Mouse (Mus musculus): Measurements from ENCODE around the gene Idua. TPM values are rescaled to one million over a fixed set of nuclear protein-coding genes. Genes with fewer than 3 reads are reported as not detected.

The Idua gene
- polyA plus RNA-seq (2014; fragmentation: Nextera tagmentation; extraction: Ambion mirVana): 11.8 and 12.3 TPM in 2 replicates

DNA sequence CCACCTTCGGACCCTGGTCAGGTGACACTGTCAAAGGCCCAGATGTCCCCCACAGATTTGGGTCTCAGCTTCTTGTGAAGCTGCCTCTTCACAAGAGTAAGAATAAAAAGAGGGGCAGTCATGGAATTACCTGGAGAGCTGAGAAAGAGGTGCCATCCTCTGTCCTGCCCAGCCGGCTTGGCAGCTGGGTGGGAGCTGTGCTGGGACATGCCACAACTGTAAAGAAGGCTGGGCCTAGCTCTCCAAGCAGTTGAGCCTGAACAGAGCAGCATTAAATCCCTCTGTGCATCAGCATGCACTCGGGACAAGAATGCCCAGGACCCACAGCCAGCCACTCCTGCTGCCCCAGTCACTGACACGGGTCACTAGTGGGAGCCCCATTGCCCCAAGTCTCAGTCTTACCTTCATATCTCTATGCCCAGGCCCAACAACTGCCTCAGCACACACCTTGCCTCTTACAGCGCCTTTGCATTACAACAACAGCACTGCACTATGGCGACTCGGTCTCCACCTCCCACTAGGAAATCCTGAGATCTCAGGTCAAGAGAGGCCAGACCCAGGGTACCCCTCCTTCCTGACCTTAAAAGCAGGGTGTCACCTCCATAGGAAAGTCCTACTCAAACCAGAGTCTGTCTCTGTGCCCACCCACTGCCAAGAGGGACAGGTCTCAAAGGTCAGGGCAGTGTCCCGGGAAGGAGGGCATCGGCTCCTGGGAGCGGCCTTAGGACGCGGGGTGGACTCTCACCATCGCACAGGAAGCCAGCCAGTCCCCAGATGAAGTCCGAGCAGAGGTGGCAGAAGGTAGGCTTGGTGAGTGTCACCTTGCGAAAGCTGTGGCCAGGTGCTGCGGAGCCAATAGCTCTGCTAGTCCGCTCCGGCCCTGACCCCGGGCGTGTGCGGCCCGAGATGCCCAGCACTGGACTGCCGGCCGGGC is at the start of gene Idua:
TSS of gene Idua (plus strand) at position 634 of the 934 bp plus-strand sequence.
- H3K27ac ChIP-seq (ENCODE audit: low read depth): peak within 1 kb of the TSS; percentile 36; the same call in 1 of the 2 replicates
- peak; percentile 75 for ATAC-seq (ENCODE audit: insufficient read depth)
- 11% methylated on average over 24 of the region's 24 CpGs for WGBS
- peak within 1 kb of the TSS; percentile 93 for H3K9ac ChIP-seq
- DNase-seq: no peak
- TF ChIP-seq CTCF (IDR thresholded peaks at IDR 0.05; ENCODE audit: low read depth): no peak
- H3K4me1 ChIP-seq (ENCODE audit: insufficient read depth): no peaks in the 10 kb centered on the region
- H3K4me2 ChIP-seq: peak within 1 kb of the TSS; percentile 93
- H3K27me3 ChIP-seq (ENCODE audit: insufficient read depth, low read length): no peaks in the 10 kb centered on the region
- peak within 1 kb of the TSS; percentile 84 for H3K4me3 ChIP-seq (ENCODE audit: low read depth, low read length)
- no peaks in the 10 kb centered on the region for H3K9me3 ChIP-seq (ENCODE audit: low read depth, low read length)
- peaks cover 31% of the 10 kb centered on the region for H3K36me3 ChIP-seq (ENCODE audit: insufficient read depth)

DNA sequence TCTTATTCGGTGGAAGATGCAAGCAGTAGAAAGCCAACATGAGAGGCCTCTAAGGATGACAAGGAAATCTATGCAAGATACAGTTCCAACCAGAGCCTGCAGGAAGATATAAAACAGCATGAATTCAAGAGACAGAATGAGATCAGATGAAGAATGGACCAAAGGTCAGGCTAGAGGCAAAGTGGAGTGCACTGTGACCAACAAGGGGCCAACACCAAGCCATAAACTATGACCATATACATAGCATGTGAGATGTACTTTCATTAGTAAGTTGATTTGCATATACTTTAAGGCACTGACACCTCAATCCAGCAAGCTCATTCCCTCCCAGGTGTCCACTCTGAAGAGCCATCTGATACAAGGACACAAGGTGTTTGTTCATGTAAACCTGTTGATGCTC is 49.7 kb upstream of the Idua start:
- Histone ChIP-seq H3K9ac (no peak overlapping the region), H3K4me3 (ENCODE audit: low read depth, low read length) (no peak overlapping the region), H3K9me3 (ENCODE audit: low read depth, low read length) (no peaks in the 10 kb centered on the region), H3K4me1 (ENCODE audit: insufficient read depth) (no peaks in the 10 kb centered on the region), H3K27me3 (ENCODE audit: insufficient read depth, low read length) (no peaks in the 10 kb centered on the region), H3K27ac (ENCODE audit: low read depth) (no peak overlapping the region), H3K36me3 (ENCODE audit: insufficient read depth) (peaks cover 93% of the 10 kb centered on the region), H3K4me2 (no peak overlapping the region)
- ATAC-seq (ENCODE audit: insufficient read depth) (no peak), DNase-seq (no peak)
- TF ChIP-seq CTCF (IDR thresholded peaks at IDR 0.05; ENCODE audit: low read depth): no peak
- 89% methylated on average over 1 of the region's 1 CpGs for WGBS

DNA sequence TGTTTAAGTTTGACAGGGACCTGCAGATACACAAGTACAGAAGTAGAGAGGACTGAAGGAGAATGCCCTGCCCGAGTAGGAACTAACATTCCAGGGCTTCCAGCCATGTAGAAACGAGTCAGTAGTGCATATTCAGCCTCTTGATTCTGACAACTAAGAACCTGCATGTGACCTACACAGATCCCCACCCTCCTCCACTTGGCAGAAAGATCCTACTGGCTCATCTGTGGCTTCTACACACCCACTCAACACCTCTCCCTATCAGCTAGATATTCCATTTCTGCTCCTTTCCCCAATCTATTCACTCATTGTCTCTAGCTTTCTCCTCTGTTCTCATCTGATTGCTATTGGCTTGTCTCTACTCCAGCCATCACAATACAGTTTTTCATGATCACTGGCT is 38.3 kb upstream of the Idua start:
- Histone ChIP-seq H3K4me2 (no peak overlapping the region), H3K27me3 (ENCODE audit: insufficient read depth, low read length) (no peaks in the 10 kb centered on the region), H3K4me1 (ENCODE audit: insufficient read depth) (no peaks in the 10 kb centered on the region), H3K27ac (ENCODE audit: low read depth) (no peak overlapping the region), H3K36me3 (ENCODE audit: insufficient read depth) (peaks cover 64% of the 10 kb centered on the region), H3K9ac (no peak overlapping the region), H3K9me3 (ENCODE audit: low read depth, low read length) (no peaks in the 10 kb centered on the region), H3K4me3 (ENCODE audit: low read depth, low read length) (no peak overlapping the region)
- WGBS: 74% methylated on average over 2 of the region's 2 CpGs
- DNase-seq (no peak), ATAC-seq (ENCODE audit: insufficient read depth) (no peak)
- no peak for TF ChIP-seq CTCF (IDR thresholded peaks at IDR 0.05; ENCODE audit: low read depth)

DNA sequence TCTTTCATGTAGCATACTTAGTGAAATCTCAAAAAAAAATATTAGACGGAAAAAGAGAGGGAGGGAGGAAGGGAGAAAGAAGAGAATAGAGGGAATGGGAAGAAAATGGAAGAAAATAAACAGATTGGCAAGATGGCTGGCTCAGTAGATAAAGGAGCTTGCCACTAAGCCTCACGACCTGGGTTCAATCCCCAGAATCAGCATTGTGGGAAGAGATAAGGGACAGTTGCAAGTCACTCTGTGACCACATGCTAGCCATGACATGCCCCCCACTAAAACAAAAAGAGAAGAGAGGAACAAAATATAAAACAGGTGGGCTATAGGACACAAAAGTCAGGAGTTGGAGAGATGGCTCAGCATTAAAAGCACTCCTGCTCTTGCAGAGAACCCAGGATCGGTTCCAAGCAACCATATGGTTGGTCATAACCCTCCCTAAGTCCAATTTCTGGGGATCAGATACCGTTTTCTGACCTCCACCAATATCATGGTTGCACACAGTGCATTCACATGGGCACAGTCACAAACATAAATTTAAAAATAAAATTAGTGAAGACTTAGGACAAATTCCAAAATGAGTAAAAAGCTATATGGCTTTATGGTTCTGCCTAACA is 34.0 kb upstream of the Idua start:
- Histone ChIP-seq H3K4me3 (ENCODE audit: low read depth, low read length) (no peak overlapping the region), H3K36me3 (ENCODE audit: insufficient read depth) (peaks cover 38% of the 10 kb centered on the region), H3K4me1 (ENCODE audit: insufficient read depth) (peaks cover 9% of the 10 kb centered on the region), H3K4me2 (no peak overlapping the region), H3K27me3 (ENCODE audit: insufficient read depth, low read length) (no peaks in the 10 kb centered on the region), H3K9ac (no peak overlapping the region), H3K9me3 (ENCODE audit: low read depth, low read length) (no peaks in the 10 kb centered on the region), H3K27ac (ENCODE audit: low read depth) (no peak overlapping the region)
- no peak for ATAC-seq (ENCODE audit: insufficient read depth)
- no peak for TF ChIP-seq CTCF (IDR thresholded peaks at IDR 0.05; ENCODE audit: low read depth)
- 80% methylated on average over 4 of the region's 4 CpGs for WGBS
- no peak for DNase-seq

DNA sequence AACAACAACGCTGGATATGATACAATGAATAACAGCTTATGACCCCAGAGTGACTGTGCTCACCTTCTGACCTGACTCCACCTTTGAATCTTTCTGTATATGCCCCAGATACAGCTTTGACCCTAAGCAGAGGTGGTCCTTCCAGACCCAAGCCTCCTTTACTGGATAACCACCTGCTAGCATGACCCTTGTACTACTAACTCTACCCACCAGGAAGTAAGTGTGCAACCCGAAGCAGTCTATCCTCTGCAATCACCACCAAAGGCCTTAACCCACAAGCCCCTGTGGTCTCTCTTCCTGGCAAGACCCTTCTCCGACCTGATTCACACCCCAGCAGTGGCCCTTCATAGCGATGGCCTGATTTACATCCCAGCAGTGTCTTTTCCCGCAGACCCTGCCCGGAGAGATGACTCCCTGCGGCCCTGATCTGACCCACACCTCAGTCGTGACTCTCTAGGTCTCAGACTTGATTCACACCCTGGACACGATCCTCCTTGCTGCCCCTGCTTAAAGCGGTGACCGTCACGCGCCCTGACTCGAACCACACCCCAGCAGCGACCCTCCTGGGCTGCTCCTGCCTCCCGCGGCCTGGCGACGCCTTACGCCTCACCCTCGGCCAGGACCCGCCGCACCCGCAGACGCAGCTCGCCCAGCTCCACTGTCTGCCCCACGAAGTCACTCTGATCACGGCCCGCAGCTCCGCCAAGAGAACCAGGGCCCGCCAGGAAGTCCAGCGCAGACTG is 31.1 kb upstream of the Idua start:
- Histone ChIP-seq H3K27me3 (ENCODE audit: insufficient read depth, low read length) (no peaks in the 10 kb centered on the region), H3K36me3 (ENCODE audit: insufficient read depth) (peaks cover 10% of the 10 kb centered on the region), H3K4me2 (peak overlapping the region; percentile 62), H3K9me3 (ENCODE audit: low read depth, low read length) (no peaks in the 10 kb centered on the region), H3K27ac (ENCODE audit: low read depth) (peak overlapping the region; percentile 88), H3K4me3 (ENCODE audit: low read depth, low read length) (peak overlapping the region; percentile 77), H3K9ac (peak overlapping the region; percentile 93), H3K4me1 (ENCODE audit: insufficient read depth) (peaks cover 9% of the 10 kb centered on the region)
- no peak for TF ChIP-seq CTCF (IDR thresholded peaks at IDR 0.05; ENCODE audit: low read depth)
- WGBS: 1% methylated on average over 32 of the region's 32 CpGs
- ATAC-seq (ENCODE audit: insufficient read depth) (peak; percentile 89), DNase-seq (no peak)

DNA sequence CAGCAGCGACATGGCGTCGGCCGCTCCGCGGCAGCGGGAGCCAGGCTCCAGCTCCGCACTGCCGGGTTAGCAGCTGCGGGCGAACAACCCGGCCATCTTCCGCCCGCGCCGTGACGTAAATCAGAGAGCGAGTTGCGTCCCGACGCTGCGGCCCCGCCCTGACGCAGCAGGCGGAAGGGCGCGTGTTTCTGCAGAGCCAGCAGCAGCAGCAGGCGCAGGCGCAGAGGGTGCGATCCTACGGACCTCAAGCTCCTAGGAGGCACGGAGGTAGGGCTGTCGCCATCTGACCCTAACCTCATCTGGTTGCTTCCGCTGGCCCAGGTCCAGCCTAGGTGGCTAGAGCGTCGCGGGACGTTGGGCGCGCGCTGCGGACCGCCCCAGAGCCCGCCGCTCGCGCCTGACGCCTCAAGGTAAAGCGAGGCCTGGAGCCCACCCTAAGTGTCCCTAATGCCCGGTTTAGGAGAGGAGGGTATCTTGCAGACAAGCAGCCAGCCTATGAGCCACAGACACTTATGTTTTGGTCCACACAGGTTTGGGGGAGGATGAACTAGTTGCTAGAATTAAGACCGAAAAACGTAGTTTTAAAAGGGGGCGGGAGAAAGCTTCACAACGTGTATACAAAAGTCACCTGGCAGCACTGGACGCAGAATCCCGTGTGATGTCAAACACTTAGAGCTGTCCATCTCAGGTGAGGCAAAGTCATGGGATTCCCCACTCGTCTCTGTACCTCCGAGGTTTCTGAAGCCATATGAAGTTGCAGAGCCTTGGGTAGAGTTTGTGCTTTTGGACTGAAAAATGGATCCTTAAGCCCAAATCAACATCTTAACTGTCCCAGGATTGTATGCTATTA is 30.3 kb upstream of the Idua start, which contains the start of the genes Gak and Tmem175:
TSS of gene Gak (minus strand) at position 122 of the 850 bp plus-strand sequence.
TSS of gene Tmem175 (plus strand) at position 137 of the 850 bp plus-strand sequence.
- Histone ChIP-seq H3K36me3 (ENCODE audit: insufficient read depth) (0 out of 2 replicates have a peak, but pooled peaks cover 2% of the 10 kb centered on the region), H3K27me3 (ENCODE audit: insufficient read depth, low read length) (no peaks in the 10 kb centered on the region), H3K27ac (ENCODE audit: low read depth) (peak within 1 kb of the TSS; percentile 88), H3K4me1 (ENCODE audit: insufficient read depth) (peaks cover 9% of the 10 kb centered on the region), H3K9ac (peak within 1 kb of the TSS; percentile 93), H3K9me3 (ENCODE audit: low read depth, low read length) (no peaks in the 10 kb centered on the region), H3K4me3 (ENCODE audit: low read depth, low read length) (peak within 1 kb of the TSS; percentile 77), H3K4me2 (peak within 1 kb of the TSS; percentile 62)
- under 1% methylated on average over 58 of the region's 58 CpGs for WGBS
- DNase-seq (peak; percentile 98), ATAC-seq (ENCODE audit: insufficient read depth) (peak; percentile 98)
- TF ChIP-seq CTCF (IDR thresholded peaks at IDR 0.05; ENCODE audit: low read depth): no peak

Measured in lung, embryonic 14.5 days (tissue).